Mouse (Mus musculus): ENCODE results near the gene Ptprm.

The Ptprm gene

DNA sequence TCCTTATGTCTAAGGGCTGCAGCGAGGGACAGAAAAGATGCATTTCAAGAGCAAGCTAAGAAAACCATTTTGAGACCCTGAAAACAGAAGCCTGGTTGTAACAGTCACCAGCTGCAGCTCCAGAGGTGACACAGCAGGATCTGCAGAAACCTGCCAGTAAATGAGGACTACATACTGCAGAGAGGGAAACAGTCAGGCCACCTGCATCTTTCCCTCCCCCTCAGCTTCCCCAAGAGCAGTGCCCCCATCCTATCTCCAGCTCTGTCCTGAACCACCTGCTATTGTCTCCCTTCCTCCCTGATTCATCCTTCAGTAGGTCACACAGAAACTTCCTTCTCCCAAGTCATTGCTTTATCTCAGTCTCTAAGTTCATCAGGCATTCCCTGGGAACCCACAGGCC is 274.7 kb downstream of the Ptprm start:
- no peak for DNase-seq (ENCODE audit: extremely low spot score)

- no peak for DNase-seq (ENCODE audit: extremely low spot score)
Observed at GRCm38 (mm10) chr17:67073580-67073979, 280.7 kb downstream of the Ptprm start.

- no peak for DNase-seq (ENCODE audit: extremely low spot score)
Observed at GRCm38 (mm10) chr17:67073139-67073538, 281.1 kb downstream of the Ptprm start.

GRCm38 (mm10) chr17:67071231-67072009 is 282.8 kb downstream of the Ptprm start:
- no peak for DNase-seq (ENCODE audit: extremely low spot score)

GRCm38 (mm10) chr17:67063611-67064010 is 290.6 kb downstream of the Ptprm start:
- no peak for DNase-seq (ENCODE audit: extremely low spot score)

DNA sequence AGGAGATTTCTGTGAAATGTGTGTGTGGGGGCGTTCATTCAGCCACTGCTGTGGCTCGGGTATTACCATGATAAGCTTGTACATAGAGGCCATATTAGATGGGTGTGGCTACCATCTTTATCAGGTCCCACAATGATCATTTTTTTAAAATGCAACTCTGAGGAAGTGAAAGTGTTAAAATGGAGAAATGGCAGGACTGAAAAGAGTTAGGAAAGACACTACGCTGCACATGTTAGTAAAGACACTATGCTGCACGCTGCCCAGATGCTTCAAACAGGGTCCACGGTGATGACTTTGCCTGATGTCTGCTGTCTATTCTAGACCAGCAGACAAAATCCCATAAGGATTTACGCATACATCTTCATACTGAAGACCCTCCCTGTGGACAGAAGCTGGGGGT is 298.6 kb downstream of the Ptprm start:
- no peak for DNase-seq (ENCODE audit: extremely low spot score)

- DNase-seq (ENCODE audit: extremely low spot score), result no peak
Observed at GRCm38 (mm10) chr17:67054202-67054601, 300.1 kb downstream of the Ptprm start.

DNA sequence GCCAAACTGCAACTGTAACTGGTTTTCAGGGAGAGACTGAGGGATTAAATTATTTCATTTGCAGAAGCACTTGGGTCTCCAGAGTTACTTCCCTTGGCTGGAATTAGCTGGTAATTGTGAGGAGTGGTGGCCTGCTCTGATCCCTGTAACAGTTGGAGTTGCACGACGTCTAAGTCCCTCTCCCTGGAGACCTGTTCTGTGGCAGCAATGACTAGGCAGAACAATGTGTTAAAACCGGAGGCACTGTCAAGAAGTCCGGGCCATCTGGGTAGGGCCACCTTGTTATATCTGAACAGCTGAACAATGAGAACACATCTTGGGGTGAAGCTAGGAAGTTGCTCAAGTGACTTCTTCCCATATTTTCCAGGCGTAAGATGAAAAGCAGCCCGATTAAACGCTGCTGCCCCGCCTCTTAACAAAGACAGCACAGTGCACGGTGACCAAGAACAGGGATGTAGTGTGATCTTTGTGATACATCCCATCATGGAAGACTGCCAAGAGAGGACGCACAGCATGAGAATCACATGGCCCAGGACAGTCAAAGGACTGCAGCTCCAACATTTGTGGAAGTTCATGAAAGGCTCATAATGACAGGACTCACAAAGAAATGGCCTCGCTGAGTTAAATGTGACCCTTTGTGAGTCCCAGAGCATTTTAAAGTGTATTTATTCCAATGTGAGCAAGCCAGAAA is 301.5 kb downstream of the Ptprm start:
- DNase-seq (ENCODE audit: extremely low spot score), result no peak

GRCm38 (mm10) chr17:67047697-67048096 is 306.6 kb downstream of the Ptprm start:
- DNase-seq (ENCODE audit: extremely low spot score), result no peak

GRCm38 (mm10) chr17:67038558-67038957 is 315.7 kb downstream of the Ptprm start:
- DNase-seq (ENCODE audit: extremely low spot score), result no peak

- no peak for DNase-seq (ENCODE audit: extremely low spot score)
Observed at GRCm38 (mm10) chr17:67033547-67033946, 320.7 kb downstream of the Ptprm start.

GRCm38 (mm10) chr17:67032021-67032420 is 322.2 kb downstream of the Ptprm start:
- DNase-seq (ENCODE audit: extremely low spot score), result no peak

- no peak for DNase-seq (ENCODE audit: extremely low spot score)
Observed at GRCm38 (mm10) chr17:67031341-67031740, 322.9 kb downstream of the Ptprm start.

DNA sequence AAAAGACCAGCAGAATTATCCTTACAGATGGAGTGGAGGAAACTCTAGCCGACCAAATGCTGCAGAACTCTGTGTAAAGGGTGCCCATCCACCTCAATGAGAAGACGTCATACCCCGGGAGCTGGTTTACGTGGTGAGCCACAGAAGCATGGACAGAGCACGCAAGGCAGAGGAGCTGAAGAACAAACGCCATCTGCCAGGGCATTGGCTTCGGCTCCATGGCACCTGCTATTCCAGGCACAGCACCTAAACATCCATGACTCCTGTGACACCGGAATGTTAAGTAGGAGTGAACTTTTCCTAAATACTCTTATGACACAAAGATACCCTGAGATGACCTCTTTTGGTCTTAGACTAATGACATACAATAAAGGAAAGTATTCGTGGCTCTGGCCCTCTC is 327.0 kb downstream of the Ptprm start:
- no peak for DNase-seq (ENCODE audit: extremely low spot score)

DNA sequence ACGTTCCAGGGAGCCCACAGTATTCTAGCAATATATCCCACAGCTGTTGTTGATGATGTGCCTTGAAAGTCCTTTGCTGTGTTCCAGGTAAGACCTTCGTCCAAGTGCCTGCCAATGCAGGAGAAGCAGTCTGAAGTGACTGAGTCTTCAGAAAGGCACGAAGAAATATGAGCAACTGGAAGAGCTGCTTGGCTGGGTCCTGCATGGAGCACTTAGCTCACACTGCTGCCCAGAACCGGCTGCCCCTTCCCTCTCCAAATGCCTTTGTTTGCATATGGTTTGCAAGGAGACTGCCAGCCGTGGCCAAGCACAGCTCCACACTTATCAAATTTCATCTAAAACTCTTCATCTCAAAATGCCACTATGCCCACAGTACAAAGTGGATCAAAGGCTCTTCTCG is 337.8 kb downstream of the Ptprm start:
- no peak for DNase-seq (ENCODE audit: extremely low spot score)

DNA sequence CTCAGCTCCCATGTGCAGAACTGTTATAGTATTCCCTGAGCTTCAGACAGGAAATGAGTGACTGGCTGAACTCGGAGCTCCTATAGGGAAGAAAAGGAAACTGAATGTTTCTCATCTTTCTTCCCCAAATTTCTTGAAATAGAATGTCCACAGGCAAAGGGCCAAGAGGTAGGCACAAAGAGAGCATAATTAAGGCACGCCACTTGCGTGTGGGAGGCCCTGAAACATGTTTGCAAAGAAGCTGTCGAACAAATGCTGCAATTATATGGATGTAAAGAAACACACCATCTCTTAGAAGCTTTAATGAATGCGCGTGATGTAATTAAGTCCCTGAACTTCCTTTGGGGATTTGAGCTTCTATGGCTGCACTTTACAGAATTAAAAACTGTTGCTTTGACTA is 341.0 kb downstream of the Ptprm start:
- no peak for DNase-seq (ENCODE audit: extremely low spot score)

DNA sequence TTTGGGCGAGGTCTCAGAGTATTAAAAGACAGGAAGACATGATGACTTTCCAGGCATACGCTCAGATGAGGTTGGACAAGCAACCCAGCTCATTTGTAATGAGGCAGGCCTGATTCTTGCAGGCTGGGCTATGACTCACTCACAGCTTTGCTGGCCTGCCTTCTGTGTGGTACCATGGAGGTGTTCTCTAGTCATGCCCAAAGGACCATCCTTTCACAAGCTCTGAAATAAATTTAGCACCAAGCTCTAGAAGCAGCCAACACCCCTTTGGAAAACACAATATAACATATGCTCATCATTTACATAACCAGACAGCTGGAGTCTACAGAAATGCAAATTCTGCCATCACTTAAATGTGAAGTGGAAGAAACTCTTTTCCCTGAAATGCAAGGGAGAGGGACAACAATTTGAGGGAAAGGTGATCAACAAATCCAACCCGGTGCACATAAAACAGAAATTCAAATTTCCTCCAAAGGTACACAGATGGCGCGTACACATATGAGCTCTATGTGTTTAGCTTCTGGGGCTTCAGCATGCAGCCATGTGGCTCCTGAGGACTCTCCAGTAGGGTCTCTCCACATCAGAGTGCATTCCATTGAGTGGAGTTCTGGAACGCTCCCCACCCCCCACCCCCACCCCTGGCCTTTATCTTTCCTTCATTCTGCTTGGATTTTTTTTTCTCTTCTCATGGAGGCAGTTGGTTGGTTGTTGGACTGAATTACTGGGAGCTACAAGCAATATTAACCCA is 342.2 kb downstream of the Ptprm start:
- DNase-seq (ENCODE audit: extremely low spot score), result no peak

GRCm38 (mm10) chr17:67010136-67010535 is 344.1 kb downstream of the Ptprm start:
- DNase-seq (ENCODE audit: extremely low spot score), result no peak

- DNase-seq (ENCODE audit: extremely low spot score), result no peak
Observed at GRCm38 (mm10) chr17:67008137-67008536, 346.1 kb downstream of the Ptprm start.

DNA sequence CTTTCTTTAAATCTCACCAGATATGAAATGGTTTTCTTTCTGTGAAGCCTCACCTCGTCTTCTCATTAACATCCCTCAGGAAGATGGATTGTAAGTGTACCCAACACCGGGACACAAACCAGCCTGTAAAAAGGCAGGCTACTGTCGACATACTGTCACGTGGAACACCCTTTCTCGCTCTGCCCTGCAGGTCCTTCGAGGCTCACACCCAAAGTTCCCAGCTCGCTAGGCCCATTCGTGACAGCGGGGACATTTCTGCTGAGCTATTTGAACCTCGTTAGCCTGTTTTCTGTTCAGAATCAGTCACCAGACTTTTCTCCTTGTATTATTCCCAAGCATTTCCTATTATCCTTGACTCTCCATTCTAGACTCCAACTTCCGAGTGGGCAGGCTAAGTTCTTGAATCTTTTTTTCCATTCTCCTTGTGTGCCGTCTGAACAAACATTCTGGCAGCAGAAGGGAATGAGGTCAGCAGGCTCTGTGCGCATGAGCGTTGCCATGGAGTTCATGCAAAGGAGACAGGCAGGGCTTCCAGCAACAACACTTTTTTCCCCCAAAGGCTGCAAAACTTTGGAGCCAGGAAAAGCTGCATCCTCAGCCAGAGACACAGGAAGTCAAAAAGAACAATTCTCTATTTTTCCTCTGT is 347.4 kb downstream of the Ptprm start:
- DNase-seq (ENCODE audit: extremely low spot score), result no peak

GRCm38 (mm10) chr17:66996882-66997281 is 357.4 kb downstream of the Ptprm start:
- DNase-seq (ENCODE audit: extremely low spot score), result no peak

DNA sequence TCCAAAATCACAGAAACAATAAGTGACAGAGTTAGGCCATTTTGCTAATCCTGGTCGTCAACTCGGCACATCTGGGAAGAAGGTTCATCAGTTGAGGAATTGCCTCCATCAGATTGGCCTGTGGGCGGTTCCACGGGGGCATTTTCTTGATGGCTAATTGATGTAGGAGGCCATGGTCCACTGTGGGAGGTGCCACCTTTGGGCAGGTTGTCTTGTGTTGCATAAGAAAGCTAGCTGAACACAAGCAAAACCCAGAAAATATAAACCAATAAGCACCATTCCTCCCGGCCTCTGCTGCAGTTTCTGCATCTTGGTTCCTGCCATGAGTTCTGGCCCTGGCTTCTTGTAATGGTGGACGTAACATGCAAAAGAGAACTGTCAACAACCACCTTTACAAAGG is 358.2 kb downstream of the Ptprm start:
- no peak for DNase-seq (ENCODE audit: extremely low spot score)
